Mouse (Mus musculus) midbrain, embryonic 13.5 days (tissue): Measurements from ENCODE around the gene Idh3a. TPM values are rescaled to one million over a fixed set of nuclear protein-coding genes. Genes with fewer than 3 reads are reported as not detected.

Source experiments
- ATAC-seq: fragments of 200-750 bp; cut with Nextera tagmentation; 2 replicates; pipeline ENCODE4 v1.8.0; 2017; ENCODE audit warnings: mild to moderate bottlenecking, moderate TSS enrichment, moderate library complexity
- H3K27ac ChIP-seq: fragments of 300-500 bp; sonication (generic); 2 replicates; pipeline ENCODE4 v1.5.1; 2015; ENCODE audit warnings: inconsistent platforms, mild to moderate bottlenecking, moderate library complexity
- H3K27me3 ChIP-seq: fragments of 300-500 bp; sonication (generic); 2 replicates; pipeline ENCODE4 v1.6.1; 2015; ENCODE audit warnings: mild to moderate bottlenecking, inconsistent platforms
- H3K36me3 ChIP-seq: fragments of 300-500 bp; sonication (generic); 2 replicates; pipeline ENCODE4 v1.6.1; 2015; ENCODE audit warnings: mild to moderate bottlenecking, inconsistent platforms
- H3K4me1 ChIP-seq: fragments of 300-500 bp; sonication (generic); replicated peaks from 2 replicates; pipeline ENCODE4 v1.6.1; 2015; ENCODE audit warnings: inconsistent platforms
- H3K4me2 ChIP-seq: fragments of 300-500 bp; sonication (generic); replicated peaks from 2 replicates; pipeline ENCODE4 v1.6.1; 2015; ENCODE audit warnings: moderate library complexity, mild to moderate bottlenecking, inconsistent platforms
- H3K4me3 ChIP-seq: fragments of 300-500 bp; sonication (generic); replicated peaks from 2 replicates; pipeline ENCODE4 v1.5.1; 2015; ENCODE audit warnings: mild to moderate bottlenecking, inconsistent platforms
- H3K9ac ChIP-seq: fragments of 300-500 bp; sonication (generic); replicated peaks from 2 replicates; pipeline ENCODE4 v1.6.1; 2015; ENCODE audit warnings: mild to moderate bottlenecking, inconsistent platforms
- H3K9me3 ChIP-seq: fragments of 300-500 bp; sonication (generic); 2 replicates; pipeline ENCODE4 v1.6.1; 2016; ENCODE audit warnings: mild to moderate bottlenecking, inconsistent platforms
- WGBS: fragments of 180-500 bp; shearing (Covaris S2); methylation state at CpG from one replicate; pipeline ENCODE4 v1.1.7; 2015; 5-methylcytosine and 5-hydroxymethylcytosine counted together
- polyA plus RNA-seq: library from polyadenylated mRNA; unstranded; fragments of >200 nt; fragmentation: Nextera tagmentation; extraction: Ambion mirVana; gene quantifications from 2 replicates; pipeline ENCODE4 v1.2.1, GENCODE M21; 2015

Idh3a gene
- polyA plus RNA-seq, 1 experiment from 2014 or later: 109 TPM

DNA sequence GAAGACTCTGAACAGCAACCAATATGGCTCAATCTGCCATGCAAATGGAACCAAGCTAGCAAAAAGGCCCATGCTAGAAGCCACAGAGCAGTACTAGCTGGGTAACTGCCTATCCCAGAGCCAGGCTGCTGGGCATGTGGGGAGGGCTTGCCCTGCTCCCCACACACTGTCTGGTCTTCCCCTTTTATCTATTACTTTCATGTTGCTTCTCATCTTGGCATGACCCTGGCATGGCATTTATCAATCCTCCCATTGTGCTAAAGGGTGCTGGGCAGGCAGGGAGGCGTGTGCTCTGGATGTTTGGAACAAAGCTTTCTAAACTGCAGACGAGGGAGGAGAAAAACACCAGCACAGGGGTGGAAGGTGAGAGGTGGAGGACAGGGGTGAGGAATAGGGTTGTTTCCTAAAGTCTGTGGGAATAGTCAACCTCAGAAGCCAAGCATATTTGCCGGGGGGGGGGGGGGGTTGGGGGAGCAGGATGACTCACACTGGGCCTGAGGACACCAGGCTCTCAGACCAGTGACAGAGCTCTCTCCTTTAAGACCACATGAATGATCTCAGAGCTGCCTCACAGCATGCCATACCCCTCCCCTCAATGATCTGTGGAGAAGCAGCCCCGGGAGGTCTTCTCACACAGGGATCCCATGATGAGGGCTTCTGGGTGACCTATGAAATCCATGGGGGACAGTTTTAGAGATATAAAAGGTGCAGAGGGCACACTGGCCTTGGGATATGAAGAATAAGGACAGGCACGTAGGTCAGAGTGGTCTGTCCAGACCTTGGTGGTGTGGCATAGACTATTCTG lies 51.6 kb downstream of the Idh3a start:
- Histone ChIP-seq H3K9ac (no peak overlapping the region), H3K9me3 (no peaks in the 10 kb centered on the region), H3K27me3 (no peaks in the 10 kb centered on the region), H3K36me3 (no peaks in the 10 kb centered on the region), H3K4me1 (no peaks in the 10 kb centered on the region), H3K4me3 (no peak overlapping the region), H3K4me2 (no peak overlapping the region), H3K27ac (no peak overlapping the region)
- 57% methylated on average over 5 of the region's 5 CpGs for WGBS
- no peak for ATAC-seq

GRCm38 (mm10) chr9:54639192-54639591 lies 53.1 kb downstream of the Idh3a start:
- Histone ChIP-seq H3K27ac (no peak overlapping the region), H3K4me1 (no peaks in the 10 kb centered on the region), H3K36me3 (no peaks in the 10 kb centered on the region), H3K4me2 (no peak overlapping the region), H3K9ac (no peak overlapping the region), H3K4me3 (no peak overlapping the region), H3K9me3 (no peaks in the 10 kb centered on the region), H3K27me3 (no peaks in the 10 kb centered on the region)
- no peak for ATAC-seq
- 68% methylated on average over 2 of the region's 2 CpGs for WGBS

- H3K9me3 ChIP-seq: no peaks in the 10 kb centered on the region
- no peaks in the 10 kb centered on the region for H3K27me3 ChIP-seq
- WGBS: 87% methylated on average over 3 of the region's 3 CpGs
- H3K36me3 ChIP-seq: no peaks in the 10 kb centered on the region
- no peak overlapping the region for H3K9ac ChIP-seq
- no peak for ATAC-seq
- H3K4me2 ChIP-seq: no peak overlapping the region
- no peaks in the 10 kb centered on the region for H3K4me1 ChIP-seq
- no peak overlapping the region for H3K4me3 ChIP-seq
- no peak overlapping the region for H3K27ac ChIP-seq
Observed at GRCm38 (mm10) chr9:54641548-54641947, 55.4 kb downstream of the Idh3a start.

DNA sequence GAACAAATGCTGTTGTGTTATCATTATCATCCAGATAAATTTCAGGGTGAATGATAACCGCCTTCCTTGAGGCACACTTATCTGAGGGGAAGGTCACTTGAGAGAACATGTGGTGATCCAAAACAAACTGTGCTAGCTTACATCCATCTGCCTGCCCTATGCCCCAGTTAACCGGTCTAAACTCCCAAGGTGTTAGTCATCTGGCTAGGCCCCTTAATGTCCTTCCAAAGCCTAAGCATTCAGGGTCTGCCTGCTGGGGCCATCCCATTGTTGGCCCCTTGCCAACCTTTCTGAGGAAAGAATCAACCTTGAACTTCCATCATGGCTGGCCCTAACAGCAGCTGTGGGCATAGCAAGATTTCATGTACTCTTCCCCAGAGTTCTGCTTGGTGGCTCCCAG lies 56.0 kb downstream of the Idh3a start:
- 76% methylated on average over 2 of the region's 2 CpGs for WGBS
- H3K9me3 ChIP-seq: no peaks in the 10 kb centered on the region
- ATAC-seq: no peak

GRCm38 (mm10) chr9:54642556-54642955 lies 56.4 kb downstream of the Idh3a start:
- 80% methylated on average over 4 of the region's 4 CpGs for WGBS
- no peak overlapping the region for H3K4me2 ChIP-seq

More for the DNA sequence above, 56.0 kb downstream of the Idh3a start:
- Histone ChIP-seq H3K27me3 (no peaks in the 10 kb centered on the region), H3K4me1 (no peaks in the 10 kb centered on the region), H3K9ac (no peak overlapping the region), H3K27ac (no peak overlapping the region), H3K36me3 (no peaks in the 10 kb centered on the region), H3K4me2 (no peak overlapping the region), H3K4me3 (no peak overlapping the region)

GRCm38 (mm10) chr9:54643179-54643578 lies 57.0 kb downstream of the Idh3a start:
- H3K4me1 ChIP-seq: no peaks in the 10 kb centered on the region
- no peaks in the 10 kb centered on the region for H3K36me3 ChIP-seq
- H3K9ac ChIP-seq: no peak overlapping the region
- H3K9me3 ChIP-seq: no peaks in the 10 kb centered on the region
- no peak overlapping the region for H3K4me2 ChIP-seq
- H3K4me3 ChIP-seq: no peak overlapping the region
- no peaks in the 10 kb centered on the region for H3K27me3 ChIP-seq
- WGBS: 88% methylated on average over 7 of the region's 7 CpGs
- no peak for ATAC-seq
- H3K27ac ChIP-seq: no peak overlapping the region

More at GRCm38 (mm10) chr9:54642556-54642955, 56.4 kb downstream of the Idh3a start:
- ATAC-seq: no peak
- no peaks in the 10 kb centered on the region for H3K9me3 ChIP-seq
- no peaks in the 10 kb centered on the region for H3K27me3 ChIP-seq
- no peak overlapping the region for H3K4me3 ChIP-seq
- no peak overlapping the region for H3K9ac ChIP-seq
- H3K36me3 ChIP-seq: no peaks in the 10 kb centered on the region
- H3K27ac ChIP-seq: no peak overlapping the region
- no peaks in the 10 kb centered on the region for H3K4me1 ChIP-seq

GRCm38 (mm10) chr9:54645530-54645929 lies 59.4 kb downstream of the Idh3a start:
- no peak overlapping the region for H3K4me3 ChIP-seq
- H3K4me2 ChIP-seq: no peak overlapping the region
- H3K27me3 ChIP-seq: no peaks in the 10 kb centered on the region
- H3K36me3 ChIP-seq: no peaks in the 10 kb centered on the region
- no peaks in the 10 kb centered on the region for H3K4me1 ChIP-seq
- no peak for ATAC-seq
- no peaks in the 10 kb centered on the region for H3K9me3 ChIP-seq
- H3K9ac ChIP-seq: no peak overlapping the region
- no peak overlapping the region for H3K27ac ChIP-seq
- 92% methylated on average over 6 of the region's 6 CpGs for WGBS

GRCm38 (mm10) chr9:54646252-54646651 lies 60.1 kb downstream of the Idh3a start:
- H3K4me3 ChIP-seq: no peak overlapping the region
- WGBS: 82% methylated on average over 9 of the region's 9 CpGs
- no peak overlapping the region for H3K4me2 ChIP-seq
- H3K4me1 ChIP-seq: no peaks in the 10 kb centered on the region
- no peak overlapping the region for H3K27ac ChIP-seq
- H3K27me3 ChIP-seq: no peaks in the 10 kb centered on the region
- no peak overlapping the region for H3K9ac ChIP-seq
- no peaks in the 10 kb centered on the region for H3K36me3 ChIP-seq
- ATAC-seq: no peak
- no peaks in the 10 kb centered on the region for H3K9me3 ChIP-seq

DNA sequence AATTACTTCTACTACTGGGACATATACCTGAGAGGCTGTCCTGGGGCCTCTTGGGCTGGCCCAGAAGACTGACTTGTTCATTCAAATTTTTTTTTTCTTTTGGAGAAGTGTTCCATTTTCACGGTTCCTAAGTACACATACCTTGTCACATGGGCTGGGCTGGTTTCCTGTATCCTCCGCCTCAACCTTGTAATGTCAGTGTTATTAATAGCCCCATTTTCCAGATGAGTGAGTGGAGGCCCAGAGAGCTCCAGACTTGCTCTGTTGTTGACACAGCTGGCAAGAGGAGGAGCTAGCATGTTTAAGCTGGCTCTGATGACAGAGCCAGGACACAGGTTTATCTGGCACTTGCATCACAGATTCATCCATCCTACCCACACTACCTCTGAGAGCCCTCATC lies 61.3 kb downstream of the Idh3a start:
- H3K4me1 ChIP-seq: no peaks in the 10 kb centered on the region
- no peak overlapping the region for H3K4me3 ChIP-seq
- 88% methylated on average over 2 of the region's 2 CpGs for WGBS
- H3K27ac ChIP-seq: no peak overlapping the region
- no peaks in the 10 kb centered on the region for H3K36me3 ChIP-seq
- H3K4me2 ChIP-seq: no peak overlapping the region
- no peaks in the 10 kb centered on the region for H3K27me3 ChIP-seq
- H3K9ac ChIP-seq: no peak overlapping the region
- no peaks in the 10 kb centered on the region for H3K9me3 ChIP-seq
- no peak for ATAC-seq

DNA sequence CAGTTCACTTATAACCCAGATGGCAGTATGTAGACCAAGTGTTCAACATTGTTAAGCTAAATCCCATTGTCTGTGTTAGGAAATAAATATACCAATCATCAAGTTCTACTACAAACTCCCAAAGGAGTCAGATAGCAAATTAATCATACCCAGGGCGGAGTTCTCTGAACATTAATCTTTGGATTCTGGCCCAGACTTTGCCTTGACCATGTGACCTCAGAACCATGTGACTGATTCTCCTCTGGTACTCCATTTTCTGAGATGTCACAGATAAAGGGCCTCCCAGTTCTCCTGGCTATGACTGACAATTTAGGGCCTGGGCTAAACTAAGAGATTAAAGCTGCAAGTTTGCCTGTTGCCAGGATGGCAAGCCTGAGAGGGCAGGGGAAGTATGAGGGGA lies 63.2 kb downstream of the Idh3a start:
- 95% methylated on average over 1 of the region's 1 CpGs for WGBS
- H3K9me3 ChIP-seq: no peaks in the 10 kb centered on the region
- no peaks in the 10 kb centered on the region for H3K4me1 ChIP-seq
- no peaks in the 10 kb centered on the region for H3K36me3 ChIP-seq
- H3K27me3 ChIP-seq: no peaks in the 10 kb centered on the region
- no peak overlapping the region for H3K4me3 ChIP-seq
- H3K27ac ChIP-seq: no peak overlapping the region
- ATAC-seq: no peak
- H3K9ac ChIP-seq: no peak overlapping the region
- H3K4me2 ChIP-seq: no peak overlapping the region

DNA sequence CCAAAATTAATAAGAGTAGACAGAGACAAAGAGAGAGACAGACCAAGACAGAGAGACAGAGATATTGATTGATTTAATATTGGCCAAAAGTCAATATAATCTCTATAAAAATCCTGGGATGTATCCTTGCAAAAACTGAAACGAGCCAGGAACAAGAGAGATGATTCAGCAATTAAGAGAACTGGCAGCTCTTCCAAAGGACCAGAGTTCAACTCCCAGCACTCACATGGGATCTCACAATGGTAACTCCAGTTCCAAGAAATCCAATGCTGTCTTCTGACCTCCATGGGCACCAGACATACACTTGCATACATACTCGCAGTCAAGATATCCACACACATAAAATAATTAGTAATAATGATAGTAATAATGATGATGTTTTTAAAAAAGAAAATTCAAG lies 66.6 kb downstream of the Idh3a start:
- Histone ChIP-seq H3K4me1 (no peaks in the 10 kb centered on the region), H3K9me3 (no peaks in the 10 kb centered on the region), H3K4me3 (no peak overlapping the region), H3K36me3 (no peaks in the 10 kb centered on the region), H3K27ac (no peak overlapping the region), H3K4me2 (no peak overlapping the region), H3K9ac (no peak overlapping the region), H3K27me3 (no peaks in the 10 kb centered on the region)
- WGBS: 89% methylated on average over 2 of the region's 2 CpGs
- ATAC-seq: no peak
